Mouse (Mus musculus) heart, adult 2 months (tissue): ENCODE measurements at regions not wholly inside any gene's neighbourhood (a gene's known extent, or its start where the extent isn't known, plus 50 kb on each side); places are given as distances from the start of the nearest gene placed in this dataset.

Source experiments
- CTCF ChIP-seq: fragments of 200-600 bp; IDR thresholded peaks from 2 replicates; pipeline ENCODE4 v1.8.1; 2022; ENCODE audit warnings: antibody characterized with exemption, mild to moderate bottlenecking, moderate library complexity
- EP300 ChIP-seq: fragments of 200-500 bp; IDR thresholded peaks from 2 replicates; pipeline ENCODE4 v1.6.1; 2011; ENCODE audit warnings: low read depth, low read length, control low read depth; ENCODE audit not compliant: insufficient read depth

- no peak for TF ChIP-seq EP300
- no peak for TF ChIP-seq CTCF
Measured at GRCm38 (mm10) chr1:77823801-77824687, 309.2 kb upstream of the Epha4 start.
